In genomic region chr11:29692683-29693272, GRCm38 (mm10) we compare ENCODE assay signal across 8 mouse cellular contexts. TPM values are rescaled to one million over a fixed set of nuclear protein-coding genes. Genes with fewer than 3 reads are reported as not detected.
DNase-seq lines count a peak whose midpoint lies in the region; ATAC-seq lines count a peak whose summit lies in the region.

Gene Rtn4 (plus strand): TSS chr11:29692947.

- H3K4me2 ChIP-seq in hindbrain, embryonic 11.5 days (replicated peaks; ENCODE audit: low read depth, low read length), result peak within 1 kb of the TSS; percentile 35

- peak within 1 kb of the TSS; percentile 98 for H3K4me3 ChIP-seq in hindbrain, embryonic 11.5 days (ENCODE audit: low read depth, low read length)

- ATAC-seq in hindbrain, embryonic 11.5 days (ENCODE audit: low FRiP score), result peak; percentile 95

- H3K9ac ChIP-seq in hindbrain, embryonic 11.5 days (ENCODE audit: low read depth, low read length), result peak within 1 kb of the TSS; percentile 97

- no peaks in the 10 kb centered on the region for H3K9me3 ChIP-seq in hindbrain, embryonic 11.5 days (ENCODE audit: control insufficient read depth, low read length)

- H3K4me1 ChIP-seq in hindbrain, embryonic 11.5 days (replicated peaks; ENCODE audit: control insufficient read depth, insufficient read depth, low read length), result no peaks in the 10 kb centered on the region

- no peaks in the 10 kb centered on the region for H3K27me3 ChIP-seq in hindbrain, embryonic 11.5 days (ENCODE audit: control insufficient read depth, insufficient read depth, low read length)

- WGBS in hindbrain, embryonic 11.5 days, result under 1% methylated on average over 39 of the region's 43 CpGs

- peak within 1 kb of the TSS; percentile 97 for H3K27ac ChIP-seq in hindbrain, embryonic 11.5 days (ENCODE audit: low read depth, low read length)

- peak; percentile 99 for DNase-seq in Muller cell, postnatal 12 days (ENCODE audit: inconsistent ontology term)
- DNase-seq in cerebellum, adult 9-11 months, result peak; percentile 99
- DNase-seq in frontal cortex, adult 2 months (ENCODE audit: extremely low spot score in 1 of 2, low spot score in 1 of 2), result peak; percentile 97 to 98
- peak; percentile 94 for DNase-seq in hindbrain, embryonic 11.5 days (ENCODE audit: low spot score)
- DNase-seq in layer of hippocampus, postnatal 10 days (ENCODE audit: low spot score in 2 of 2), result peak; percentile 96 to 97
- peak; percentile 99 for DNase-seq in lung, postnatal 10 days
- peak; percentile 97 for DNase-seq in ovary, postnatal 36 days (ENCODE audit: low spot score)
- peak; percentile 97 for DNase-seq in thymus, postnatal 25 days

- no peaks in the 10 kb centered on the region for H3K36me3 ChIP-seq in hindbrain, embryonic 11.5 days (ENCODE audit: control insufficient read depth, insufficient read depth, low read length)

RNA-seq across cellular contexts. Expression of gene Rtn4, which starts in this region (rescaled TPM):
- polyA plus RNA-seq in frontal cortex, adult 2 months (2012; rRNA removed), result 587 and 624 TPM in 2 replicates
- polyA plus RNA-seq in hindbrain, embryonic 11.5 days (2014; fragmentation: Nextera tagmentation; extraction: Ambion mirVana), result 73.7 and 83.9 TPM in 2 replicates
- total RNA-seq in layer of hippocampus, postnatal 10 days (2021), result 100 to 1,000 TPM; 504 to 510 TPM

Comparison
In these comparisons a context has a peak if more than half of its experiments do, and no peak if none do; other contexts are left out.
1. Peak in every context shown above with its lines: DNase-seq, ATAC-seq, H3K4me3 ChIP-seq and H3K27ac ChIP-seq.